Mouse (Mus musculus) hindbrain, postnatal 0 days (tissue): Measurements from ENCODE around the gene Snapc1. TPM values are rescaled to one million over a fixed set of nuclear protein-coding genes. Genes with fewer than 3 reads are reported as not detected.
A peak's percentile ranks its signal among the peaks of the same experiment; 100 is the strongest.

Experiments used
- ATAC-seq: fragments of 200-750 bp; cut with Nextera tagmentation; 2 replicates; pipeline ENCODE4 v1.8.0; 2017; ENCODE audit warnings: mild to moderate bottlenecking, moderate TSS enrichment, moderate library complexity
- DNase-seq: peaks from one replicate; pipeline ENCODE4 v3.0.0-alpha.2; 2015; ENCODE audit warnings: low spot score
- H3K27ac ChIP-seq: fragments of 300-500 bp; sonication (generic); 2 replicates; pipeline ENCODE4 v1.5.1; 2014; ENCODE audit warnings: mild to moderate bottlenecking
- H3K27me3 ChIP-seq: fragments of 300-500 bp; sonication (generic); 2 replicates; pipeline ENCODE4 v1.6.1; 2014; ENCODE audit warnings: low read length, mixed read lengths; ENCODE audit not compliant: insufficient read depth
- H3K36me3 ChIP-seq: fragments of 300-500 bp; sonication (generic); 2 replicates; pipeline ENCODE4 v1.6.1; 2014; ENCODE audit warnings: low read length, mixed read lengths; ENCODE audit not compliant: insufficient read depth
- H3K4me1 ChIP-seq: fragments of 300-500 bp; sonication (generic); 2 replicates; pipeline ENCODE4 v1.6.1; 2014; ENCODE audit warnings: antibody characterized with exemption, low read length, mixed read lengths; ENCODE audit not compliant: insufficient read depth
- H3K4me2 ChIP-seq: fragments of 300-500 bp; sonication (generic); 2 replicates; pipeline ENCODE4 v1.6.1; 2014; ENCODE audit warnings: low read depth, mild to moderate bottlenecking, low read length, moderate library complexity, mixed read lengths
- H3K4me3 ChIP-seq: fragments of 300-500 bp; sonication (generic); 2 replicates; pipeline ENCODE4 v1.5.1; 2014; ENCODE audit warnings: low read length
- H3K9ac ChIP-seq: fragments of 300-500 bp; sonication (generic); replicated peaks from 2 replicates; pipeline ENCODE4 v1.6.1; 2014; ENCODE audit warnings: mild to moderate bottlenecking, low read length, moderate library complexity, mixed read lengths
- H3K9me3 ChIP-seq: fragments of 300-500 bp; sonication (generic); 2 replicates; pipeline ENCODE4 v1.6.1; 2016; ENCODE audit warnings: low read length, mixed read lengths
- CTCF ChIP-seq: IDR thresholded peaks from 2 replicates; pipeline ENCODE4 v1.5.1; 2016; ENCODE audit warnings: antibody characterized with exemption, control low read depth, low read depth
- WGBS: fragments of 180-500 bp; shearing (Covaris S2); extraction: QIAGEN DNeasy Blood & Tissue Kit; methylation state at CpG from one replicate; pipeline ENCODE4 v1.1.7; 2014; 5-methylcytosine and 5-hydroxymethylcytosine counted together
- polyA plus RNA-seq: library from polyadenylated mRNA; unstranded; fragments of >200 nt; fragmentation: Nextera tagmentation; extraction: Ambion mirVana; gene quantifications from 2 replicates; pipeline ENCODE4 v1.2.1, GENCODE M21; 2015
- total RNA-seq: library from RNA; depleted of rRNA; stranded (reverse); fragments of >200 nt; gene quantifications from 2 replicates; pipeline ENCODE4 v1.2.3, GENCODE M21; 2014; rRNA removed

Snapc1 gene
- total and polyA plus RNA-seq, 2 experiments from 2014 or later: 11.1 to 22.9 TPM

GRCm38 (mm10) chr12:74009448-74009911, 45.2 kb downstream of the Snapc1 start:
- Histone ChIP-seq H3K9me3 (no peaks in the 10 kb centered on the region), H3K4me3 (no peak overlapping the region), H3K9ac (no peak overlapping the region), H3K4me1 (no peaks in the 10 kb centered on the region), H3K27me3 (no peaks in the 10 kb centered on the region), H3K36me3 (no peaks in the 10 kb centered on the region), H3K27ac (no peak overlapping the region), H3K4me2 (no peak overlapping the region)
- TF ChIP-seq CTCF: peak; percentile 87
- 17% methylated on average over 8 of the region's 8 CpGs for WGBS
- ATAC-seq (peak; percentile 79), DNase-seq (peak; percentile 60)

- no peaks in the 10 kb centered on the region for H3K36me3 ChIP-seq
- H3K4me2 ChIP-seq: peak overlapping the region; percentile 1; the same call in 1 of the 2 replicates
- peak; percentile 82 for ATAC-seq
Measured at GRCm38 (mm10) chr12:74013739-74014138, 49.5 kb downstream of the Snapc1 start.

GRCm38 (mm10) chr12:74014739-74015270, 50.5 kb downstream of the Snapc1 start:
- Histone ChIP-seq H3K4me1 (no peaks in the 10 kb centered on the region), H3K4me3 (no peak overlapping the region), H3K9me3 (no peaks in the 10 kb centered on the region), H3K4me2 (no peak overlapping the region), H3K27ac (no peak overlapping the region), H3K36me3 (no peaks in the 10 kb centered on the region), H3K9ac (no peak overlapping the region), H3K27me3 (no peaks in the 10 kb centered on the region)
- TF ChIP-seq CTCF: peak; percentile 55
- DNase-seq (no peak), ATAC-seq (no peak)
- 63% methylated on average over 7 of the region's 7 CpGs for WGBS

More at GRCm38 (mm10) chr12:74013739-74014138, 49.5 kb downstream of the Snapc1 start:
- peak; percentile 84 for DNase-seq
- Histone ChIP-seq H3K9me3 (no peaks in the 10 kb centered on the region), H3K4me1 (no peaks in the 10 kb centered on the region), H3K27me3 (no peaks in the 10 kb centered on the region), H3K27ac (no peak overlapping the region), H3K4me3 (no peak overlapping the region), H3K9ac (no peak overlapping the region)
- WGBS: 1% methylated on average over 6 of the region's 6 CpGs
- TF ChIP-seq CTCF: peak; percentile 97

GRCm38 (mm10) chr12:74015491-74015890, 51.2 kb downstream of the Snapc1 start:
- no peaks in the 10 kb centered on the region for H3K4me1 ChIP-seq
- no peaks in the 10 kb centered on the region for H3K9me3 ChIP-seq
- H3K9ac ChIP-seq: no peak overlapping the region
- no peak overlapping the region for H3K27ac ChIP-seq
- 72% methylated on average over 5 of the region's 5 CpGs for WGBS
- H3K4me3 ChIP-seq: no peak overlapping the region
- H3K27me3 ChIP-seq: no peaks in the 10 kb centered on the region
- ATAC-seq (no peak), DNase-seq (no peak)
- no peak overlapping the region for H3K4me2 ChIP-seq
- H3K36me3 ChIP-seq: no peaks in the 10 kb centered on the region
- no peak for TF ChIP-seq CTCF

- 67% methylated on average over 5 of the region's 5 CpGs for WGBS
- DNase-seq (no peak), ATAC-seq (no peak)
- Histone ChIP-seq H3K9me3 (no peaks in the 10 kb centered on the region), H3K9ac (no peak overlapping the region), H3K27ac (no peak overlapping the region), H3K27me3 (no peaks in the 10 kb centered on the region), H3K4me3 (no peak overlapping the region), H3K4me2 (no peak overlapping the region), H3K4me1 (no peaks in the 10 kb centered on the region), H3K36me3 (no peaks in the 10 kb centered on the region)
- no peak for TF ChIP-seq CTCF
Measured at GRCm38 (mm10) chr12:74023260-74023659, 59.0 kb downstream of the Snapc1 start.

- Histone ChIP-seq H3K9ac (no peak overlapping the region), H3K27ac (no peak overlapping the region), H3K4me1 (no peaks in the 10 kb centered on the region), H3K36me3 (no peaks in the 10 kb centered on the region), H3K9me3 (no peaks in the 10 kb centered on the region), H3K27me3 (no peaks in the 10 kb centered on the region), H3K4me3 (no peak overlapping the region), H3K4me2 (no peak overlapping the region)
- DNase-seq: no peak
- WGBS: 90% methylated on average over 2 of the region's 2 CpGs
- ATAC-seq: no peak
- peak; percentile 31 for TF ChIP-seq CTCF
Measured at GRCm38 (mm10) chr12:74024912-74025311, 60.6 kb downstream of the Snapc1 start.

Other genes starting within 250 kb of the Snapc1 start
- 95.3 and 109 TPM in 2 replicates for gene Hif1a, start 63.1 kb upstream of the Snapc1 start, total RNA-seq
- gene Hif1a, start 63.1 kb upstream of the Snapc1 start, polyA plus RNA-seq: 62.1 and 66.5 TPM in 2 replicates
- not detected in 2 replicates for gene Gm49321, start 26.8 kb upstream of the Snapc1 start, total RNA-seq
- gene Gm49321, start 26.8 kb upstream of the Snapc1 start, polyA plus RNA-seq: 12.8 and 14.8 TPM in 2 replicates
- gene Syt16, start 33.2 kb downstream of the Snapc1 start, total RNA-seq: 70.3 and 90.9 TPM in 2 replicates
- gene Syt16, start 33.2 kb downstream of the Snapc1 start, polyA plus RNA-seq: 65.3 and 67.6 TPM in 2 replicates